Mouse (Mus musculus) bone marrow, adult 2 months (tissue): ENCODE results near the gene Gm17660. TPM values are rescaled to one million over a fixed set of nuclear protein-coding genes. Genes with fewer than 3 reads are reported as not detected.

Source experiments
- H3K27ac ChIP-seq: fragments of 200-500 bp; 2 replicates; pipeline ENCODE4 v1.5.1; 2012; ENCODE audit warnings: low read depth, mild to moderate bottlenecking, control low read depth, inconsistent platforms, low read length; ENCODE audit not compliant: control insufficient read depth, poor library complexity, insufficient read depth
- H3K4me1 ChIP-seq: fragments of 200-500 bp; 2 replicates; pipeline ENCODE4 v1.6.1; 2011; ENCODE audit warnings: low read length; ENCODE audit not compliant: control insufficient read depth, insufficient read depth
- H3K4me3 ChIP-seq: fragments of 200-500 bp; replicated peaks from 2 replicates; pipeline ENCODE3; 2011; ENCODE audit warnings: mild to moderate bottlenecking, low read depth, low read length, control low read depth; ENCODE audit not compliant: control insufficient read depth
- CTCF ChIP-seq: fragments of 200-500 bp; IDR thresholded peaks from 2 replicates; pipeline ENCODE4 v1.5.1; 2011; ENCODE audit warnings: low read length, control low read depth; ENCODE audit not compliant: control insufficient read depth, insufficient read depth
- POLR2A ChIP-seq: fragments of 200-500 bp; IDR thresholded peaks from 2 replicates; pipeline ENCODE4 v1.6.1; 2011; ENCODE audit warnings: low read depth, mild to moderate bottlenecking, control low read depth, low read length, borderline replicate concordance; ENCODE audit not compliant: control insufficient read depth
- WGBS: fragments of 180-500 bp; shearing (Covaris S2); methylation state at CpG from one replicate; pipeline ENCODE4 v1.1.7; 2018; 5-methylcytosine and 5-hydroxymethylcytosine counted together
- polyA plus RNA-seq: library from polyadenylated mRNA; stranded (reverse); fragments of >200 nt; gene quantifications from 2 replicates; pipeline ENCODE4 v1.2.4, GENCODE M21; 2011; ENCODE audit warnings: low replicate concordance; ENCODE audit not compliant: missing spikeins, insufficient read depth, insufficient read length

Gm17660 gene
- polyA plus RNA-seq, 1 experiment = not detected

DNA sequence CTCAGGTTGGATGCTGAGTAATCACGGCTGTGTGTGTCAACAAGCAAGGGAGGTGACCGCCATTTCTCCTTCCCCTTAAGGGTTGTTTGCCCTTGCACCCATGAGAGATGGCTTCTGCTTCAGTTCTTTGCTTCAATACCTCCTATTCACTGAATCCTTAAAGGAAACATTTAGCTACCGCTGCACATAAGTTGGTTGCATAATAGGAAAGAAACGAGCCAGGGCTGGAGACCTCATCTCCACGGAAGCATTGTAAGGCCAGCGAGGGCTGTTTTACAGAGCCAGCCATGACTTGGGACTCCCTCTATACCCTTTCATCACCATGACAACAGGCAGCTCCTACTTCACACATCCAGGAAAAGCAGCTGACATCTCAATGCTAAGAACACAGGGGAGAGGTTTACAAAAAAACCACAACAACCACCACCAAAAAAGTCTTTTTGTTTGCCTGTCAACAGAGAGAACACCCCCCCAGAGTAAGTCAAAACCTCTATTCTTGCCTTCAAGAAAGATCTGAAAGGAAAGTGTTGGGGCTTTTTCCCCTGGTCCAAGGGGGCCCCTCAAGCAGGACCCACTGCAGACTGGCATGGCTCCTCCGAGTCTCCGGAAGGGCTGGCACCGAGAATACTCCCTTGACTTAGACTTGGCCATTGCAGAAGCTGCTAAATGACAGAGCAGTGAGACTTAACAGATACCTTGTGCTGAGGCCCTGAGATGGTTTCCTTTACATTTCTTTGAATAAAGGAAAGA is 32.9 kb upstream of the Gm17660 start:
- Histone ChIP-seq H3K4me1 (no peaks in the 10 kb centered on the region), H3K27ac (no peak overlapping the region), H3K4me3 (no peak overlapping the region)
- TF ChIP-seq CTCF = no peak
- TF ChIP-seq POLR2A = no peak
- WGBS = 59% methylated on average over 9 of the region's 9 CpGs

DNA sequence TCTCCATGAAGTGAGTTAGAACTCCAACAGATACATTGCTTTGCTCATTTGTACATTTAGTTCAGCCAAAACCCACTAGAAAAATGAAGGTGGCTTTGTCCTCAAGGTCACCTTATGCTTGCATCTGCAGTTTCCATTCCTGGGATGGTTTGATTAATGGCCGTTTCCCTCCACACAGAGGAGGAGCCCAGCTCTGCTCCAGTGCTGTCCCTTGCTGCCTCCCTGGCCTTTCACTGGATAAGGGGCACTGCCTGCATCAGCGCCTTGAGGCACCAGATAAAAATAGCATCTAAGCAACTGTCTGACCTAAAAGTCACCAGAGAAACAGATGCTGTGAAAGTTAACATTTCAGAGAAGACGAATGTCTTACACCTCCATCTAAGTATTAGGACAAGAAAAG is 32.1 kb upstream of the Gm17660 start:
- no peak overlapping the region for H3K27ac ChIP-seq
- H3K4me1 ChIP-seq = no peaks in the 10 kb centered on the region
- WGBS = 61% methylated on average over 3 of the region's 3 CpGs
- no peak for TF ChIP-seq POLR2A
- H3K4me3 ChIP-seq = no peak overlapping the region

- Histone ChIP-seq H3K4me1 (no peaks in the 10 kb centered on the region), H3K4me3 (no peak overlapping the region), H3K27ac (no peak overlapping the region)
- WGBS = 28% methylated on average over 18 of the region's 18 CpGs
- no peak for TF ChIP-seq POLR2A
- TF ChIP-seq CTCF = no peak
These were observed 31.5 kb upstream of the Gm17660 start for GRCm38 (mm10) chr5:104108879-104109369.

DNA sequence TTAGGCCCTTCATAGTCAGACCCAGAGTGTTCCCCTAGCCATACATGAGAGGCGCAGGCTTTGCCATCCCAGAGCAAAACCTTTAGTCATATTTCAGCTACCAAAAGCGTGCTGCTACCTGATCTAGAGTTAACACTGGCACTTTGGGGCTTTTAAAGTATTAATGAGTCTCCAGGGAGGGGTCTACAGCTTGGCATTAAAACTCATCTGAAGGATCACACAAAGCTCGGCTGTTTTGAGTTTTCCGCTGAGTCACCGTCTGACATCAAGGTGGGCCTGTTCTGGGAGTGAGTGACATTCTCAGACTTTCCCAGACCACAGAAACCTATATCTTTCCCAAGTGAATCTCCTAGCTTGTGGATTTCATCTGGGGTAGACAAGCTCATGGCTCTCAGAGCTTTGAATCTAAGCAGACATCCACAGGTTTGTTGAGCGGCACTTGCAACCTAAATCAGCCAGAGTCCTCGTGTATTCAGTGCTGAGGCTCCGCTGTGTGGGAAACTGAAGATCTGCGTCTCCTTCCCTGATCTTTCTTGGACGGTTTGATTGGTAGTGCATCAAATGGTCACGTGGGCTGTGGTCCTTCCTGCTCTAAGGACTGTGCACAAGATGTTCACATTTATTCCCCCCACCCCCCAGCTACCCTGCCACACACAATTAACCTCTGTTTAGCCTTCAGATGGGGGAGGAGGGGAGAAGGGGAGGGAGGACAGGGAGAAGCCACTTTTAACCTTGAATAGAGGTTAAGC is 30.9 kb upstream of the Gm17660 start:
- 71% methylated on average over 11 of the region's 11 CpGs for WGBS
- TF ChIP-seq POLR2A (no peak), CTCF (no peak)
- Histone ChIP-seq H3K27ac (no peak overlapping the region), H3K4me3 (no peak overlapping the region), H3K4me1 (no peaks in the 10 kb centered on the region)

- WGBS = 84% methylated on average over 2 of the region's 2 CpGs
- no peak overlapping the region for H3K4me3 ChIP-seq
- TF ChIP-seq POLR2A = no peak
- TF ChIP-seq CTCF = no peak
- H3K4me1 ChIP-seq = no peaks in the 10 kb centered on the region
- no peak overlapping the region for H3K27ac ChIP-seq
These were observed 26.7 kb upstream of the Gm17660 start for GRCm38 (mm10) chr5:104104111-104104510.

- no peak overlapping the region for H3K4me3 ChIP-seq
- H3K4me1 ChIP-seq = no peaks in the 10 kb centered on the region
- WGBS = 65% methylated on average over 4 of the region's 4 CpGs
- TF ChIP-seq CTCF (no peak), POLR2A (no peak)
- H3K27ac ChIP-seq = no peak overlapping the region
These were observed 25.8 kb upstream of the Gm17660 start for GRCm38 (mm10) chr5:104103171-104103570.

- no peak overlapping the region for H3K4me3 ChIP-seq
- 75% methylated on average over 10 of the region's 10 CpGs for WGBS
- TF ChIP-seq POLR2A (no peak), CTCF (no peak)
- H3K4me1 ChIP-seq = no peaks in the 10 kb centered on the region
- H3K27ac ChIP-seq = no peak overlapping the region
These were observed 24.5 kb upstream of the Gm17660 start for GRCm38 (mm10) chr5:104101678-104102531.

GRCm38 (mm10) chr5:104096078-104096938 is 18.9 kb upstream of the Gm17660 start:
- 38% methylated on average over 16 of the region's 16 CpGs for WGBS
- Histone ChIP-seq H3K27ac (no peak overlapping the region), H3K4me1 (no peaks in the 10 kb centered on the region), H3K4me3 (no peak overlapping the region)
- TF ChIP-seq POLR2A = no peak
- no peak for TF ChIP-seq CTCF
